Mouse (Mus musculus): ENCODE measurements around the gene Lrrc30. TPM values are rescaled to one million over a fixed set of nuclear protein-coding genes. Genes with fewer than 3 reads are reported as not detected.

Lrrc30 gene
- polyA plus RNA-seq (2014; fragmentation: Illumina TruSeq; extraction: RNeasy Lipid Tissue Mini Kit (QIAGEN cat#74804); ENCODE audit: low read depth, low replicate concordance), result not detected

GRCm38 (mm10) chr17:67632676-67633339 is at the start of gene Lrrc30:
TSS of gene Lrrc30 (minus strand) at chr17:67632723.

Other genes starting within 250 kb of the Lrrc30 start
- gene Lama1, start 64.5 kb upstream of the Lrrc30 start, polyA plus RNA-seq (2014; fragmentation: Illumina TruSeq; extraction: RNeasy Lipid Tissue Mini Kit (QIAGEN cat#74804); ENCODE audit: low read depth, low replicate concordance), result 1.1 TPM

Measured in testis, adult 10 weeks (tissue).